Mouse (Mus musculus) Patski (cell line): Measurements from ENCODE around the gene Alcam. TPM values are rescaled to one million over a fixed set of nuclear protein-coding genes. Genes with fewer than 3 reads are reported as not detected.

Experiments used
- ATAC-seq: fragments of 100-300 bp; one replicate; pipeline ENCODE4 v1.8.0; 2021
- CTCF ChIA-PET: fragments of 350-600 bp; sonication (Branson Sonifier 250); formaldehyde crosslinking; loops from one replicate; lab custom pipeline; 2022; ENCODE audit warnings: inconsistent platforms; lab: Charles Lee
- POLR2A ChIA-PET: fragments of 350-600 bp; sonication (Branson Sonifier 250); formaldehyde crosslinking; loops from one replicate; lab custom pipeline; 2022; ENCODE audit warnings: antibody characterized with exemption, inconsistent platforms; lab: Charles Lee
- DNase-seq: peaks from one replicate; pipeline ENCODE4 v3.0.0-alpha.2; 2011; ENCODE audit warnings: low read depth, low spot score
- H3K27me3 ChIP-seq: fragments of 371-371 bp; one replicate; pipeline ENCODE4 v1.5.1; 2021
- CTCF ChIP-seq: fragments of 100-300 bp; IDR thresholded peaks from one replicate; pipeline ENCODE4 v1.5.1; 2021
- in situ Hi-C: fragments of 300-500 bp; cut with MboI; formaldehyde crosslinking; loops from 3 replicates; pipeline ENCODE4 v1.11.1; 2018; ENCODE audit warnings: low pct_unique_long_range_greater_than_20kb, mixed read lengths
- polyA plus RNA-seq: library from polyadenylated mRNA; unstranded; gene quantifications from one replicate; pipeline ENCODE4 v1.2.3, GENCODE M21; 2021

The Alcam gene
- polyA plus RNA-seq, 1 experiment from 2014 or later = 3.0 TPM

GRCm38 (mm10) chr16:52464597-52464996, 10.7 kb upstream of the Alcam start:
- ChIA-PET POLR2A (no interaction called here), CTCF (no interaction called here)
- DNase-seq (no peak), ATAC-seq (no peak)
- peaks cover 3% of the 10 kb centered on the region for H3K27me3 ChIP-seq
- in situ Hi-C loops = no loop called here
- no peak for TF ChIP-seq CTCF

DNA sequence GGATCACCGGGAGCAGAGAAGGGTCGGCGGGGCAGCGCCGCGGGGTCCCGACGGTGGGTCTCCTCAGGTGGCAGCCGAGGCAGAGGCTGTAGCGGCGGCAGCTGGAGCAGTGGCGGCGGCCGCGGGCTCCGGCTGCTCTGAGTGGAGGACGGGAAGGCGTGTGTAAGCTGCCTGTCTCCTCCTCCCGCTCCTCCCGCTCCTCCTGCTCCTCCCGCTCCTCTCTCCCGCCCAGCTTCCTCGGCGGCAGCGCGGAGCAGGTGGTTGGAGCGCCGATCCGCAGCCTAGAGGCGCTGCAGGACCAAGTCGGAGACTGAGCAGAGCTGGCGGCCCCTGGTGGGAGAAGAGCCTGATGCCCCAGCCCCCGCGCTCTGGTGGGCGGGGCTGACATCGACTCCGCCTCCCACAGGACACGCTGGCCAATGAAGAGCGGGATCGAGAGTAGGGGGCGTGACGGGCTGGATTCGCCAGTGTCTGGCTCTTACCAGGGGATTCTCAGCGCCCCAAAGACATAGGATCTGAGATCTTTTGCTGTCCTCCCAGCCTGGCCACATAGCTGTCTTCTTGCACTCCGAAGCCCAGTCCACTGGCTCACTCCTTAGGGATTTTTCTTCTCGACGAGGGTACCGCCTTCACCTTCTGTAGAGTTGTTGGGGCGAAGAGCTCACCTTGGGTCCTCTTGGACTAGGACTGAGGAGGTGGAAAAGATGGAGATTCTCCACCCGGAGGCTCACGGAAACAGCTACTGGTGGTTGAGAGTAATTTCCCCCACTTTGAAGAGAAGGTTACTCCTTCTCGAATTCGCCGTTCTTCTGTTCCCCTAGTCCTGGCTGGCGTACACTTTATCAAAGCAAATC, 785 bp downstream of the Alcam start:
- POLR2A ChIA-PET = interaction anchor here (0.5 kb wide), 1 partner anchor 13 kb away, joined by 3 read pairs; no protein-coding TSS in a partner anchor
- peak; percentile 68 for DNase-seq
- peak; percentile 94 for TF ChIP-seq CTCF
- in situ Hi-C loops = no loop called here
- no peaks in the 10 kb centered on the region for H3K27me3 ChIP-seq
- CTCF ChIA-PET = interaction anchor here (1.0 to 1.9 kb wide), 3 partner anchors 9 to 19 kb away, joined by 3 to 5 read pairs (median 4); no protein-coding TSS in a partner anchor
- peak; percentile 99 for ATAC-seq

- ATAC-seq = peak; percentile 1
- in situ Hi-C loops = no loop called here
- CTCF ChIA-PET = interaction anchor here (1.7 to 1.9 kb wide), 2 partner anchors 10 to 18 kb away, joined by 4 to 5 read pairs; no protein-coding TSS in a partner anchor
- no peak for DNase-seq
- POLR2A ChIA-PET = interaction anchor here (0.5 kb wide), 1 partner anchor 14 kb away, joined by 3 read pairs; no protein-coding TSS in a partner anchor
- H3K27me3 ChIP-seq = no peaks in the 10 kb centered on the region
- no peak for TF ChIP-seq CTCF
Observed at GRCm38 (mm10) chr16:52452477-52452831, 1.4 kb downstream of the Alcam start.

- peaks cover 1% of the 10 kb centered on the region for H3K27me3 ChIP-seq
- ATAC-seq = no peak
- ChIA-PET POLR2A (no interaction called here), CTCF (interaction anchor here (1.7 to 1.9 kb wide), 2 partner anchors 10 to 18 kb away, joined by 4 to 5 read pairs; no protein-coding TSS in a partner anchor)
- TF ChIP-seq CTCF = no peak
- in situ Hi-C loops = no loop called here
- no peak for DNase-seq
Observed at GRCm38 (mm10) chr16:52451786-52452476, 1.9 kb downstream of the Alcam start.

DNA sequence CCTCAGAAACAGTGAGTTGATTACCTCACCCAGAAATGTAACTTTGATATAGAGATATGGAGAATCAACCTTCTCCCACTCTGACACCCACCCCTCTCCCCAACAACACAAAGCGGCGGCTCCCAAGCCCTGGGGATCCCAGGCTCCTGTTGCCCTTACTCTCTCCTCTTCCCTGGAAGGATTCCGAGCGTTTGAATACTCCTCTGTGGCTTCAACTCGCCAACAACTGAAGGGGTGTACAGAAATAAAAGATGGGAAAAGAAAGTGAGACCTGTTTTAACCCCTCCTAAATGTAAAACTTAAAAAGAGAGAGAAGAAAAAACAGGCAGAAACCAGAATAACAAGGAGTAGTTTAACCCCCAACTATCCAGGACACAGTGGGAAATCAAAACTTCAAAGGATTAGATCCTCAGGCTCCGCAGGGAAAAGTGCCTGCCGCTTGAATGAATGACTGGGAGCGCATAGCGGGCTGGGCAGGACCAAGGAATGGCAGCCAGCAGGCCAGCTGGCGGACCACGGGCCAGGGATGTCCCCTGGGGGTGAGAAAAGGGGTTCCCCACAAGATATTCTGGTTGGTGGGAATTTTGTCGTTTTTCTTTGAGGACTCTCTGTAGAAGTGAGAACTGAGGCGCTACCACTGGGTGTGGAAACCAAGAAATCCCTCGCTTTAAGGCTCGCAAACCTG, 2.6 kb downstream of the Alcam start:
- no peak for ATAC-seq
- no peak for TF ChIP-seq CTCF
- H3K27me3 ChIP-seq = peaks cover 3% of the 10 kb centered on the region
- in situ Hi-C loops = no loop called here
- DNase-seq = no peak
- ChIA-PET CTCF (interaction anchor here (1.9 kb wide), 1 partner anchor 17 kb away, joined by 5 read pairs; no protein-coding TSS in a partner anchor), POLR2A (no interaction called here)

DNA sequence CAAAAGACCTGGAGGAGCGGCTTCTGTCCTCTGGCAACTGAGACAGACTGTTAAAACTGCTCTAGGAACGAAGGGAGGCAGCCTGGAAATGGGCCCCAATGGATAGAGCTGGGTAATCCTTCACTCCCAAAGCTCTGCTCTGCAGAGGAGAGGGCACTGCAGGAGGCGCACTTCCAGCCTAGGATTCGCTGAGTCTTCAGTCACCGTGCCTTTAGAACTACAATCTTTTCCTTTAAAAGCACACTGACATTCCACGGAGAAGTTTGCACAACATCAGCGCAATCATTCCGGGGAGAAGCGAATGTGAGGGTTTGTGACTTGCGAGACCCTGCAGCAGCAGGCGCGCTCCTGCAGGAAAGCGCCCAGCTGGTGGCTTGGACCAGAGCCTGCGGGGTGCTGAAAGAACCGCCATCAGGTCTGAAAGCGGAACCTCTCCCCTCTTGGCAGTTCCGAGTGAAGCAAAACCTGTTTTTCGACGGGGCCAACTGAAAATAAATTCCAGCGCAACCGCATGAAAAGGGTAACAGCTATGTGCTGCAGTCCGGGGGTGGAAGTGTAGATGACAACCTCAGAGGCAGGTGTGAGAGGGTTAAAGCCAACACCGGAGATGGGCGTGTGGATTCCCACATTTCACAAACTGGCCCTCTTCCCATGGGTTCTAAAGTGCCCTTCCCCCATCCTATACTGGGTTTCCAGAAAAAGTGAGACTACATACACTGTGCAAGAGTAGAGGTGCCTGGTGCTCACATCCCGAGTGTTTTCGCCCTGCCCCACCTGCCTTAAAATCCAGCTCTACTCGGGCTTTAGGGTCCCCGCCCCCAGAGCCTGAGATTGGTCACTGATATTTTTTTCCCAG, 3.4 kb downstream of the Alcam start:
- in situ Hi-C loops = no loop called here
- ATAC-seq (no peak), DNase-seq (no peak)
- no peak for TF ChIP-seq CTCF
- ChIA-PET CTCF (no interaction called here), POLR2A (no interaction called here)
- peaks cover 3% of the 10 kb centered on the region for H3K27me3 ChIP-seq

- CTCF ChIA-PET = interaction anchor here (1.4 kb wide), 1 partner anchor 9 kb away, joined by 3 read pairs; no protein-coding TSS in a partner anchor
- ATAC-seq (no peak), DNase-seq (no peak)
- POLR2A ChIA-PET = no interaction called here
- TF ChIP-seq CTCF = no peak
- peaks cover 3% of the 10 kb centered on the region for H3K27me3 ChIP-seq
- in situ Hi-C loops = no loop called here
Observed at GRCm38 (mm10) chr16:52449889-52450244, 4.0 kb downstream of the Alcam start.

GRCm38 (mm10) chr16:52445984-52446383, 7.9 kb downstream of the Alcam start:
- in situ Hi-C loops = no loop called here
- no peak for TF ChIP-seq CTCF
- POLR2A ChIA-PET = no interaction called here
- ATAC-seq (no peak), DNase-seq (no peak)
- peaks cover 3% of the 10 kb centered on the region for H3K27me3 ChIP-seq
- CTCF ChIA-PET = no interaction called here

DNA sequence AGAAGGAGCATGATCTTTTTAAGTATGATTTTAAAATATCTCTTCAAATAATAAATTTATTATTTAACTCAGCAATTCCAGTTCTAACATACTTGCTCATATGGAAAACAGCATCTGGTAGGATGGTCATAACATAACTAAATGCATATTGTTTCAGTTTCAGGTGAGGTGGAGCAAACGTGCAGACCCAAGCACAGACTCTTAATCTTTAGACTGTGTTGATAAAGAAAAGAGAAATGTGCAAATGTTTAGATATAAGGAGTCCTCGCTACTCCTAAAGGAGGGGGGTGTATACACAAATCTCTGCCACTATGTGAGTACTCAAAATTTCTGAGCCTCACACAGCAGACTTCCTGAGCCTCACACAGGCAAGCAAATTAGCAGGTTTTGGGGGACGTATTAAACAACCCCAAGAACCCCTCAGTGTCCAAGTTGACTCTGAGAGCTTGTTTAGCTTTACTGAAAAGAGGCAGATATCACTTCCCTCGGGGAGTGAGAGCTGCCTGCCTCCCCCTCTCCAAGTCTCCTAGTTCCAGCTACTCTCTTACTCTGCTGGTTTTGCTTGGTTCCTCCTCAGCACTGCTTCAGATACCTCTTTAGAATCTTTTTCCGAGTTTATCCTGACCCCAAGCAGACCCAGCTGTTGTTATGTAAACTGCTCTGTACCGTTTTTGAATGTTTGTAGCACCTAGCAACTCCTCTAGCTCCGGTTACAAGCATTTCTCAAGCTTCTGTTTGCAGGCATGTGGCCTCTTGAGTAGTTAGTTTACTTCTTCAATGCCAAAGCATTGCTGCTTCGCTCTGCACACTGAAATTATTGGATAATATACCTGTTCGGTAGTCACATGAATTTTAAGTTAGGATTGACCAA, 10.0 kb downstream of the Alcam start:
- ATAC-seq = no peak
- CTCF ChIA-PET = no interaction called here
- in situ Hi-C loops = no loop called here

More for the DNA sequence above, 10.0 kb downstream of the Alcam start:
- H3K27me3 ChIP-seq = peaks cover 3% of the 10 kb centered on the region
- POLR2A ChIA-PET = no interaction called here
- no peak for DNase-seq
- no peak for TF ChIP-seq CTCF
